14 mouse cellular contexts compared by ENCODE assay signal in the genomic region with DNA sequence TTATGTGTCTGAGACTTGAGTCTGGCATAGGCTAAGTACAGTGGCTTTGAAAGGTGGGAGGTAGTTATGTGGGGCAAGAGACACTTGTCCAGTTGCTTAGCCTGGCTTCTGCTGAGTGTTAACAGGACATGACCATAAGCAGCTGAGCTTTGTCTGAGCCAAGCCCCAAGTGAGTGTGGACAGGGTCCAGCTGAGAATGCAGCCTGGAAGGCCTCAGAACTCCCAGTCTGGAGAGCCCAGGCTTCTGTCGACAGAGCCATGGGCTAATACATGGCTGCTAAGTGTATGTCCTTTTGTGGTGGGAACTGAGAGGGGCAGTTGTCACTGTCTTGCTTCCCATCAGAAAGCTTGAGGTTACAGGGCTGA. TPM values are rescaled to one million over a fixed set of nuclear protein-coding genes. Genes with fewer than 3 reads are reported as not detected.
DNase-seq lines count a peak whose midpoint lies in the region; ATAC-seq and TF ChIP-seq lines count a peak whose summit lies in the region.
"Had no signal": no experiment of that assay in that cellular context is flagged by ENCODE, and none has a peak within 500 bp of the region (broad histone marks: within the 10 kb centered on the region; RNA-seq: fewer than 3 reads in every experiment).

No protein-coding gene starts in this region.

- no peak for TF ChIP-seq POLR2A in cerebellum, adult 2 months (IDR thresholded peaks at IDR 0.05; ENCODE audit: borderline replicate concordance, insufficient read depth, low read length)

- TF ChIP-seq CTCF in cerebellum, adult 2 months (IDR thresholded peaks at IDR 0.05; ENCODE audit: borderline replicate concordance, insufficient read depth, low read depth, low read length): no peak

- WGBS in cerebellum, adult 2 months: 3% methylated on average over 1 of the region's 1 CpGs
- whole genome bisulfite sequencing in limb, embryonic 13.5 days: 59% methylated on average over 1 of the region's 1 CpGs
- WGBS in limb, embryonic 10.5 days: 81% methylated on average over 1 of the region's 1 CpGs

- intact Hi-C loops in heart, postnatal 25 days (cut with DNase I): no loop called here

- no peaks in the 10 kb centered on the region for H3K9me3 ChIP-seq in limb, embryonic 13.5 days
- H3K9me3 ChIP-seq in limb, embryonic 10.5 days (replicated peaks): no peaks in the 10 kb centered on the region
- H3K9me3 ChIP-seq: hindbrain, embryonic 10.5 days; limb, embryonic 15.5 days had no signal

- peak overlapping the region; percentile 13; the same call in 1 of the 2 replicates for H3K9ac ChIP-seq in limb, embryonic 13.5 days
- H3K9ac ChIP-seq: limb, embryonic 15.5 days had no signal

- H3K4me2 ChIP-seq in limb, embryonic 13.5 days (replicated peaks): no peak overlapping the region
- H3K4me2 ChIP-seq: limb, embryonic 15.5 days had no signal

- no peaks in the 10 kb centered on the region for H3K36me3 ChIP-seq in limb, embryonic 13.5 days
- no peaks in the 10 kb centered on the region for H3K36me3 ChIP-seq in limb, embryonic 10.5 days
- H3K36me3 ChIP-seq: hindbrain, embryonic 10.5 days; limb, embryonic 15.5 days had no signal

- peak overlapping the region; percentile 55; the same call in 1 of the 2 replicates for H3K27ac ChIP-seq in cerebellum, adult 2 months (ENCODE audit: insufficient read depth, low read length)
- H3K27ac ChIP-seq in limb, embryonic 13.5 days: no peak overlapping the region
- H3K27ac ChIP-seq in limb, embryonic 10.5 days: no peak overlapping the region
- H3K27ac ChIP-seq: hindbrain, embryonic 10.5 days; limb, embryonic 15.5 days had no signal

- peak; percentile 56 to 66 for DNase-seq in cerebellum, adult 2 months
- DNase-seq in cerebellum, adult 8-10 months: no peak
- DNase-seq in limb, embryonic 10.5 days (ENCODE audit: low spot score): no peak
- DNase-seq in heart, postnatal 25 days (ENCODE audit: low spot score): peak; percentile 18
- peak; percentile 63 to 89 for DNase-seq in lung, postnatal 4 days
- DNase-seq in testis, postnatal 10 days (ENCODE audit: low spot score): no peak
- DNase-seq: kidney, adult 18-20 months; thymus, adult 18-20 months had no signal

- H3K27me3 ChIP-seq in cerebellum, adult 2 months (ENCODE audit: control insufficient read depth, insufficient read depth, low read length): no peaks in the 10 kb centered on the region
- no peaks in the 10 kb centered on the region for H3K27me3 ChIP-seq in limb, embryonic 13.5 days
- no peaks in the 10 kb centered on the region for H3K27me3 ChIP-seq in limb, embryonic 10.5 days (ENCODE audit: low read depth, poor library complexity, severe bottlenecking)
- H3K27me3 ChIP-seq: limb, embryonic 15.5 days had no signal

- H3K4me3 ChIP-seq in cerebellum, adult 2 months (replicated peaks; ENCODE audit: insufficient read depth, low read depth, low read length): no peak overlapping the region
- no peak overlapping the region for H3K4me3 ChIP-seq in limb, embryonic 13.5 days
- no peak overlapping the region for H3K4me3 ChIP-seq in limb, embryonic 10.5 days
- H3K4me3 ChIP-seq: hindbrain, embryonic 10.5 days; limb, embryonic 15.5 days; myocyte had no signal

- ATAC-seq in limb, embryonic 13.5 days (ENCODE audit: low FRiP score, low read depth): no peak
- no peak for ATAC-seq in megakaryocyte, adult 5-6 weeks (ENCODE audit: poor library complexity, severe bottlenecking)
- ATAC-seq: forebrain, embryonic 16.5 days had no signal

- H3K4me1 ChIP-seq in cerebellum, adult 2 months (ENCODE audit: control insufficient read depth, insufficient read depth, low read length): peaks cover 63% of the 10 kb centered on the region
- peaks cover 15% of the 10 kb centered on the region for H3K4me1 ChIP-seq in limb, embryonic 13.5 days
- H3K4me1 ChIP-seq in limb, embryonic 10.5 days: peaks cover 17% of the 10 kb centered on the region

RNA-seq across cellular contexts. Expression of a gene that starts 37.1 kb away (rescaled TPM):
- polyA plus RNA-seq in cerebellum, adult 2 months (2012; rRNA removed): 75.5 and 79.8 TPM in 2 replicates
- polyA plus RNA-seq in limb, embryonic 13.5 days (2015; fragmentation: Nextera tagmentation; extraction: Ambion mirVana): 1.2 TPM in 2 replicates
- polyA plus RNA-seq in limb, embryonic 10.5 days (2016; fragmentation: Nextera tagmentation; extraction: Ambion mirVana): 8.1 and 8.3 TPM in 2 replicates
- total RNA-seq in heart, postnatal 25 days (2021): 1 to 10 TPM; 1.4 to 1.5 TPM
- total RNA-seq in megakaryocyte, adult 5-6 weeks (2015): 1.5 TPM in 1 of 2 replicates, not detected in the other
- not detected in 2 replicates for total RNA-seq in megakaryocyte, adult 5-6 weeks (2017)
- polyA plus RNA-seq: myocyte had no signal

Comparison
In these comparisons a context has a peak if more than half of its experiments do, and no peak if none do; other contexts are left out.
1. DNase-seq: peak in cerebellum, adult 2 months (2 of 2), heart, postnatal 25 days (single experiment) and lung, postnatal 4 days (2 of 2); none in cerebellum, adult 8-10 months (single experiment), limb, embryonic 10.5 days (single experiment) and testis, postnatal 10 days (single experiment).